Mouse (Mus musculus) embryonic facial prominence, embryonic 13.5 days (tissue): ENCODE results near the gene Sec24a. TPM values are rescaled to one million over a fixed set of nuclear protein-coding genes. Genes with fewer than 3 reads are reported as not detected.
"Not testable (repeated sequence)": the region's sequence is repeated elsewhere in the genome, so short reads cannot be mapped to it uniquely, and the experiment has no call there.

ENCODE experiments used
- ATAC-seq: fragments of 200-750 bp; cut with Nextera tagmentation; 2 replicates; pipeline ENCODE4 v1.8.0; 2017; ENCODE audit warnings: low read depth; ENCODE audit not compliant: insufficient number of reproducible peaks, insufficient read depth, low FRiP score, low TSS enrichment
- H3K27ac ChIP-seq: fragments of 300-500 bp; sonication (generic); 2 replicates; pipeline ENCODE4 v1.5.1; 2015; ENCODE audit warnings: moderate library complexity, mild to moderate bottlenecking, inconsistent platforms
- H3K27me3 ChIP-seq: fragments of 300-500 bp; sonication (generic); 2 replicates; pipeline ENCODE4 v1.6.1; 2015; ENCODE audit warnings: mild to moderate bottlenecking, inconsistent platforms
- H3K36me3 ChIP-seq: fragments of 300-500 bp; sonication (generic); 2 replicates; pipeline ENCODE4 v1.6.1; 2015; ENCODE audit warnings: mild to moderate bottlenecking, inconsistent platforms
- H3K4me1 ChIP-seq: fragments of 300-500 bp; sonication (generic); 2 replicates; pipeline ENCODE4 v1.6.1; 2015; ENCODE audit warnings: inconsistent platforms
- H3K4me2 ChIP-seq: fragments of 300-500 bp; sonication (generic); 2 replicates; pipeline ENCODE4 v1.6.1; 2015; ENCODE audit warnings: moderate library complexity, mild to moderate bottlenecking, inconsistent platforms
- H3K4me3 ChIP-seq: fragments of 300-500 bp; sonication (generic); 2 replicates; pipeline ENCODE4 v1.5.1; 2015; ENCODE audit warnings: mild to moderate bottlenecking, inconsistent platforms
- H3K9ac ChIP-seq: fragments of 300-500 bp; sonication (generic); 2 replicates; pipeline ENCODE4 v1.6.1; 2015; ENCODE audit warnings: mild to moderate bottlenecking, inconsistent platforms
- H3K9me3 ChIP-seq: fragments of 300-500 bp; sonication (generic); 2 replicates; pipeline ENCODE4 v1.6.1; 2016; ENCODE audit warnings: inconsistent platforms
- WGBS: fragments of 180-500 bp; shearing (Covaris S2); methylation state at CpG from one replicate; pipeline ENCODE4 v1.1.7; 2015; ENCODE audit warnings: mixed read lengths; 5-methylcytosine and 5-hydroxymethylcytosine counted together
- polyA plus RNA-seq: library from polyadenylated mRNA; unstranded; fragments of >200 nt; fragmentation: Nextera tagmentation; extraction: Ambion mirVana; gene quantifications from 2 replicates; pipeline ENCODE4 v1.2.1, GENCODE M21; 2015

Sec24a gene
- polyA plus RNA-seq, 1 experiment from 2014 or later = 15.3 TPM

- Histone ChIP-seq H3K27ac (no peak overlapping the region), H3K36me3 (peaks cover 86% of the 10 kb centered on the region), H3K4me2 (no peak overlapping the region), H3K27me3 (no peaks in the 10 kb centered on the region), H3K9ac (no peak overlapping the region), H3K9me3 (no peaks in the 10 kb centered on the region), H3K4me1 (no peaks in the 10 kb centered on the region), H3K4me3 (no peak overlapping the region)
- ATAC-seq = no peak
- 95% methylated on average over 11 of the region's 11 CpGs for WGBS
Observed at GRCm38 (mm10) chr11:51721066-51721465, 42.4 kb downstream of the Sec24a start.

- no peaks in the 10 kb centered on the region for H3K27me3 ChIP-seq
- no peak overlapping the region for H3K4me3 ChIP-seq
- H3K9ac ChIP-seq = no peak overlapping the region
- no peaks in the 10 kb centered on the region for H3K9me3 ChIP-seq
- H3K4me2 ChIP-seq = no peak overlapping the region
- ATAC-seq = no peak
- H3K36me3 ChIP-seq = peaks cover 85% of the 10 kb centered on the region
- 92% methylated on average over 13 of the region's 13 CpGs for WGBS
- no peak overlapping the region for H3K27ac ChIP-seq
- 0 out of 2 replicates have a peak, but pooled peaks cover 3% of the 10 kb centered on the region for H3K4me1 ChIP-seq
Observed at GRCm38 (mm10) chr11:51707080-51707479, 56.4 kb downstream of the Sec24a start.

GRCm38 (mm10) chr11:51706451-51706850 lies 57.0 kb downstream of the Sec24a start:
- Histone ChIP-seq H3K27ac (no peak overlapping the region), H3K9ac (no peak overlapping the region), H3K9me3 (no peaks in the 10 kb centered on the region), H3K4me1 (0 out of 2 replicates have a peak, but pooled peaks cover 3% of the 10 kb centered on the region), H3K4me2 (no peak overlapping the region), H3K4me3 (no peak overlapping the region), H3K36me3 (peaks cover 86% of the 10 kb centered on the region), H3K27me3 (no peaks in the 10 kb centered on the region)
- WGBS = 95% methylated on average over 10 of the region's 10 CpGs
- no peak for ATAC-seq

- Histone ChIP-seq H3K9me3 (no peaks in the 10 kb centered on the region), H3K27me3 (no peaks in the 10 kb centered on the region), H3K36me3 (peaks cover 92% of the 10 kb centered on the region), H3K4me3 (no peak overlapping the region), H3K27ac (no peak overlapping the region), H3K4me1 (0 out of 2 replicates have a peak, but pooled peaks cover 3% of the 10 kb centered on the region), H3K4me2 (no peak overlapping the region), H3K9ac (no peak overlapping the region)
- WGBS = 57% methylated on average over 10 of the region's 10 CpGs
- no peak for ATAC-seq
Observed at GRCm38 (mm10) chr11:51703379-51703998, 59.9 kb downstream of the Sec24a start.

GRCm38 (mm10) chr11:51702831-51703230 lies 60.6 kb downstream of the Sec24a start:
- WGBS = 26% methylated on average over 3 of the region's 3 CpGs
- Histone ChIP-seq H3K9me3 (no peaks in the 10 kb centered on the region), H3K4me1 (0 out of 2 replicates have a peak, but pooled peaks cover 3% of the 10 kb centered on the region), H3K27ac (no peak overlapping the region), H3K9ac (no peak overlapping the region), H3K4me2 (no peak overlapping the region), H3K36me3 (peaks cover 92% of the 10 kb centered on the region), H3K4me3 (no peak overlapping the region), H3K27me3 (no peaks in the 10 kb centered on the region)
- ATAC-seq = no peak

GRCm38 (mm10) chr11:51694984-51695383 lies 68.5 kb downstream of the Sec24a start:
- Histone ChIP-seq H3K27me3 (no peaks in the 10 kb centered on the region), H3K4me3 (no peak overlapping the region), H3K4me1 (no peaks in the 10 kb centered on the region), H3K9me3 (no peaks in the 10 kb centered on the region), H3K9ac (no peak overlapping the region), H3K4me2 (no peak overlapping the region), H3K27ac (no peak overlapping the region), H3K36me3 (peaks cover 51% of the 10 kb centered on the region)
- ATAC-seq = no peak
- 89% methylated on average over 3 of the region's 3 CpGs for WGBS

- ATAC-seq, H3K9ac ChIP-seq, H3K4me3 ChIP-seq, H3K27ac ChIP-seq, H3K4me1 ChIP-seq, H3K27me3 ChIP-seq, H3K4me2 ChIP-seq, H3K9me3 ChIP-seq: not testable (repeated sequence)
- H3K36me3 ChIP-seq = peaks cover 16% of the 10 kb centered on the region
- WGBS = 81% methylated on average over 2 of the region's 3 CpGs
Observed at GRCm38 (mm10) chr11:51690597-51690996, 72.8 kb downstream of the Sec24a start.

GRCm38 (mm10) chr11:51689343-51689742 lies 74.1 kb downstream of the Sec24a start:
- WGBS = 26% methylated on average over 6 of the region's 6 CpGs
- H3K4me3 ChIP-seq = peak overlapping the region; percentile 70
- ATAC-seq = no peak
- peak overlapping the region; percentile 84 for H3K9ac ChIP-seq
- H3K27ac ChIP-seq = peak overlapping the region; percentile 99
- peak overlapping the region; percentile 81 for H3K4me2 ChIP-seq
- H3K4me1 ChIP-seq = peaks cover 6% of the 10 kb centered on the region
- no peaks in the 10 kb centered on the region for H3K9me3 ChIP-seq
- no peaks in the 10 kb centered on the region for H3K27me3 ChIP-seq
- peaks cover 25% of the 10 kb centered on the region for H3K36me3 ChIP-seq

GRCm38 (mm10) chr11:51688330-51689328 lies 74.8 kb downstream of the Sec24a start, which contains the start of gene 0610009B22Rik:
Gene 0610009B22Rik (minus strand): TSS chr11:51688874.
- Histone ChIP-seq H3K4me2 (peak within 1 kb of the TSS; percentile 81), H3K36me3 (peaks cover 25% of the 10 kb centered on the region), H3K9ac (peak within 1 kb of the TSS; percentile 84), H3K4me1 (peaks cover 6% of the 10 kb centered on the region), H3K27ac (peak within 1 kb of the TSS; percentile 99), H3K9me3 (no peaks in the 10 kb centered on the region), H3K4me3 (peak within 1 kb of the TSS; percentile 70), H3K27me3 (no peaks in the 10 kb centered on the region)
- under 1% methylated on average over 60 of the region's 60 CpGs for WGBS
- ATAC-seq = peak; percentile 99

- Histone ChIP-seq H3K4me1 (0 out of 2 replicates have a peak, but pooled peaks cover 7% of the 10 kb centered on the region), H3K9me3 (no peaks in the 10 kb centered on the region), H3K4me3 (no peak overlapping the region), H3K4me2 (no peak overlapping the region), H3K27me3 (no peaks in the 10 kb centered on the region), H3K27ac (no peak overlapping the region), H3K36me3 (peaks cover 12% of the 10 kb centered on the region), H3K9ac (peak overlapping the region; percentile 41; the same call in 1 of the 2 replicates)
- 43% methylated on average over 8 of the region's 8 CpGs for WGBS
- ATAC-seq = no peak
Observed at GRCm38 (mm10) chr11:51681976-51682374, 81.5 kb downstream of the Sec24a start.

GRCm38 (mm10) chr11:51681324-51681975 lies 82.0 kb downstream of the Sec24a start:
- 32% methylated on average over 13 of the region's 13 CpGs for WGBS
- no peak overlapping the region for H3K27ac ChIP-seq
- peak overlapping the region; percentile 41; the same call in 1 of the 2 replicates for H3K9ac ChIP-seq
- ATAC-seq = no peak
- H3K4me2 ChIP-seq = peak overlapping the region; percentile 23; the same call in 1 of the 2 replicates
- H3K27me3 ChIP-seq = no peaks in the 10 kb centered on the region
- H3K36me3 ChIP-seq = peaks cover 12% of the 10 kb centered on the region
- 0 out of 2 replicates have a peak, but pooled peaks cover 7% of the 10 kb centered on the region for H3K4me1 ChIP-seq
- H3K4me3 ChIP-seq = no peak overlapping the region
- H3K9me3 ChIP-seq = no peaks in the 10 kb centered on the region
